Mouse (Mus musculus) hindbrain, embryonic 10.5 days (tissue): ENCODE results near the gene Rpl13a. TPM values are rescaled to one million over a fixed set of nuclear protein-coding genes. Genes with fewer than 3 reads are reported as not detected.

Experiments
- DNase-seq: peaks from one replicate; pipeline ENCODE4 v3.0.0-alpha.2; 2017; ENCODE audit warnings: low spot score
- H3K27ac ChIP-seq: fragments of 300-500 bp; sonication (generic); 2 replicates; pipeline ENCODE4 v1.5.1; 2016; ENCODE audit warnings: mild to moderate bottlenecking, moderate library complexity
- H3K27me3 ChIP-seq: fragments of 300-500 bp; sonication (generic); 2 replicates; pipeline ENCODE4 v1.6.1; 2016; ENCODE audit warnings: mild to moderate bottlenecking; ENCODE audit not compliant: poor library complexity, insufficient read depth, severe bottlenecking
- H3K36me3 ChIP-seq: fragments of 300-500 bp; sonication (generic); 2 replicates; pipeline ENCODE4 v1.6.1; 2016; ENCODE audit warnings: mild to moderate bottlenecking, moderate library complexity
- H3K4me1 ChIP-seq: fragments of 300-500 bp; sonication (generic); replicated peaks from 2 replicates; pipeline ENCODE4 v1.6.1; 2016; ENCODE audit warnings: mild to moderate bottlenecking
- H3K4me3 ChIP-seq: fragments of 300-500 bp; sonication (generic); 2 replicates; pipeline ENCODE4 v1.5.1; 2016; ENCODE audit warnings: mild to moderate bottlenecking, moderate library complexity
- H3K9me3 ChIP-seq: fragments of 300-500 bp; sonication (generic); 2 replicates; pipeline ENCODE4 v1.6.1; 2016; ENCODE audit warnings: mild to moderate bottlenecking, moderate library complexity
- WGBS: fragments of 180-500 bp; shearing (Covaris S2); methylation state at CpG from one replicate; pipeline ENCODE4 v1.1.7; 2016; 5-methylcytosine and 5-hydroxymethylcytosine counted together
- polyA plus RNA-seq: library from polyadenylated mRNA; unstranded; fragments of >200 nt; fragmentation: Nextera tagmentation; extraction: Ambion mirVana; gene quantifications from 2 replicates; pipeline ENCODE4 v1.2.1, GENCODE M21; 2016

Gene Rpl13a
- polyA plus RNA-seq, 1 experiment from 2014 or later, result 1,174 TPM

DNA sequence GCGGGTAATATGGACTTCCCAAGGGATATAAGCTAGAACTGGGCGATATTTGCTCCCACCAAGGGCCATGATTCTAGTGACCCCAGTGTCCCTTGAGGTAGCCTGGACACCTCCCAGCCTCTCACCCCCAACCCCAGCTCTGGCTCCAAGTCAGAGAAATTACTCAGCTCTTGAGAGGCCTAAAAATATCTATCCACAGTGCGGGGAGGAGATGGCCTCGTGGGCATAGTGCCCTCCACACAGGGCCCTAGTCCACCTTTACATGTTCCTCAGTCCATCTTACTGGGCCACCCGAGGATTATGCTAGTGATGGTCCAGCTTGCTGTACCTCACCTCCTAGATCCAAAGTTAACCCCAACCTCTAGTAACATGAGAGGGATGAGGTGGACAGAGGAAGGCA, 36.3 kb upstream of the Rpl13a start:
- 70% methylated on average over 5 of the region's 5 CpGs for WGBS
- Histone ChIP-seq H3K4me3 (no peak overlapping the region), H3K4me1 (peaks cover 44% of the 10 kb centered on the region), H3K9me3 (peaks cover 12% of the 10 kb centered on the region), H3K36me3 (peaks cover 14% of the 10 kb centered on the region), H3K27me3 (peaks cover 77% of the 10 kb centered on the region), H3K27ac (no peak overlapping the region)
- no peak for DNase-seq

DNA sequence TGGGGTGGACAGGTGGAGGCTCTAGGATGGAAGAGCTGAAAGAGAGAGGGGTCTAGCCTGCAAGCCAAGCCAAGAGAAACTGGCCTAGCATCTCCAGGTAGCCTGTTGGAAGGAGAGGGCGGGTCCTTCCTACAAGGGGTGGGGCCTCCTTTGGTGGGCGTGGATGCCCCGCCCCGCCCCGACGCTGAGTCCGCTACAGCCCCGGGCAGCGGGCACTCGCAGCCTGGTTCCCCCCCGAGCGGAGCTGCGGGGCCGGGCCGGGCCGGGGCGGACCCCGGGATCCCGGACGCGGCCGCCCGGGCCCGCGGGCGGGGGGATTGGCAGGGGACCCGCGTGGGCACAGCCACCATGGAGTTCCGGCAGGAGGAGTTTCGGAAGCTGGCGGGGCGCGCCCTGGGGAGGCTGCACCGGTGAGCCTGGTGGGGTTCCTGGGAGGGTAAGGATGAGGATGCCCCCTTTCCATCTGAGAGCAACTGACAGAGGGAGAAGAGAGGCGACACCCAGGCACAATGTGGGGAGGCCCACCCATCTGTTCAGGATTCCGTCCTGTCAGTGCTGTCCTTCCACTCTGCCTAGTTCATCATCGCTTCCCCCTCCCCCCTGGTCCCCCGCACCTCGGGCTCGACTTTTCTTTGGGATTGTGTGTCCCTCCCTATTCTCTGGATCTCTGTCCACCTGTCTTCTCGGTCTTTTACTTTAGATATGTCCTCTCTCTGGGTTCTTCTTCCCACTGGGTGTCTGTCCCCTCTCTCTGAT, 35.4 kb upstream of the Rpl13a start, which contains the start of gene Slc17a7:
Gene Slc17a7 (plus strand): TSS at position 215 of the 756 bp plus-strand sequence.
- Histone ChIP-seq H3K9me3 (peaks cover 3% of the 10 kb centered on the region), H3K27ac (peak within 1 kb of the TSS; percentile 53; the same call in 1 of the 2 replicates), H3K36me3 (peaks cover 23% of the 10 kb centered on the region), H3K4me3 (peak within 1 kb of the TSS; percentile 52), H3K4me1 (peaks cover 44% of the 10 kb centered on the region), H3K27me3 (peaks cover 67% of the 10 kb centered on the region)
- no peak for DNase-seq
- 1% methylated on average over 41 of the region's 41 CpGs for WGBS

DNA sequence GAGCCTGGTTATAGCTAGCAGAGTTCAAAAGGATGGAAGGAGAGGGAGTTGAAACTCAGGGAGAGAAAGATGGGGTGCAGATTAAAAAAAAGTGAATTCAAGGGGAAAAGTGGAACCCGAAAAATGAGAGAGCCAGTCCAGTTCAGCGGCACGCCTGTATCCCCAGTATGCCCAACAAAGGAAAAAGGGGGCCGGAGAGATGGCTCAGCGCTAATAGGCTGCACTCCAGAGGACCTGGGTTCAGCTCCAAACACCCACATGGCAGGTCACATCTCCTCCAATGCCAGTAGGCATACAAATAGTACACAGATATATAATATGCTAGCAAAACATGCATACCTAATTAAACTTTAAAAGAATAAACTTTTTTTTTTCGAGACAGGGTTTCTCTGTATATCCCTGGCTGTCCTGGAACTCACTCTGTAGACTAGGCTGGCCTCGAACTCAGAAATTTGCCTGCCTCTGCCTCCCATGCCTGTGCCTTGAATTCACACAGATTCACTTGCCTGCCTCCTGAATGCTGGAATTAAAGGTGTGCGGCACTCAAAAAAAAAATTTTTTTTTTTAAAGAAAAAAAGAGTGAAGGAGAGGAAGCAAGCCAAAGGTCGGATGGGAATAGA, 34.5 kb upstream of the Rpl13a start:
- 73% methylated on average over 9 of the region's 9 CpGs for WGBS
- Histone ChIP-seq H3K9me3 (no peaks in the 10 kb centered on the region), H3K27ac (no peak overlapping the region), H3K36me3 (peaks cover 31% of the 10 kb centered on the region), H3K4me3 (peak overlapping the region; percentile 52; the same call in 1 of the 2 replicates), H3K27me3 (peaks cover 59% of the 10 kb centered on the region), H3K4me1 (peaks cover 36% of the 10 kb centered on the region)
- no peak for DNase-seq

DNA sequence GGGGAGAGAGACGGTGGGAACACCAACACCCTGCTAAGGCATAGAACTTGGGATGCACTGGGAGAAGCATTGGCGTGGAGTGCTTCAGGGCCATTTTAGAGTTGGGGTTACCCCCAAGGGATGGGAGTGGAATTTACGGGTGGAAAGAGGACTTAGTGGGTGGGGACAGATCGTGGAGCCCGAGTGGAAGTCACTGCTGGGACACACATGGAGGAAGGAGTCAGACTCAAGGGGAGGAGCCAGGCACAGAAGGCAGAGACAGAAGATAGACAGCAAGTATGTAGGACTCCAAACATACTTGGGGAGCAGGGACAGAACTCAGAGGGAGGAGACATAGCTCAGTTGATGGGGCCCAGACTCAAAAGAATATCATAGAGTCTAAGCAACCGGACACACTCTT, 34.0 kb upstream of the Rpl13a start:
- Histone ChIP-seq H3K36me3 (peaks cover 36% of the 10 kb centered on the region), H3K4me1 (peaks cover 31% of the 10 kb centered on the region), H3K27ac (peak overlapping the region; percentile 66; the same call in 1 of the 2 replicates), H3K9me3 (no peaks in the 10 kb centered on the region), H3K4me3 (peak overlapping the region; percentile 52), H3K27me3 (peaks cover 54% of the 10 kb centered on the region)
- no peak for DNase-seq
- 27% methylated on average over 6 of the region's 6 CpGs for WGBS

DNA sequence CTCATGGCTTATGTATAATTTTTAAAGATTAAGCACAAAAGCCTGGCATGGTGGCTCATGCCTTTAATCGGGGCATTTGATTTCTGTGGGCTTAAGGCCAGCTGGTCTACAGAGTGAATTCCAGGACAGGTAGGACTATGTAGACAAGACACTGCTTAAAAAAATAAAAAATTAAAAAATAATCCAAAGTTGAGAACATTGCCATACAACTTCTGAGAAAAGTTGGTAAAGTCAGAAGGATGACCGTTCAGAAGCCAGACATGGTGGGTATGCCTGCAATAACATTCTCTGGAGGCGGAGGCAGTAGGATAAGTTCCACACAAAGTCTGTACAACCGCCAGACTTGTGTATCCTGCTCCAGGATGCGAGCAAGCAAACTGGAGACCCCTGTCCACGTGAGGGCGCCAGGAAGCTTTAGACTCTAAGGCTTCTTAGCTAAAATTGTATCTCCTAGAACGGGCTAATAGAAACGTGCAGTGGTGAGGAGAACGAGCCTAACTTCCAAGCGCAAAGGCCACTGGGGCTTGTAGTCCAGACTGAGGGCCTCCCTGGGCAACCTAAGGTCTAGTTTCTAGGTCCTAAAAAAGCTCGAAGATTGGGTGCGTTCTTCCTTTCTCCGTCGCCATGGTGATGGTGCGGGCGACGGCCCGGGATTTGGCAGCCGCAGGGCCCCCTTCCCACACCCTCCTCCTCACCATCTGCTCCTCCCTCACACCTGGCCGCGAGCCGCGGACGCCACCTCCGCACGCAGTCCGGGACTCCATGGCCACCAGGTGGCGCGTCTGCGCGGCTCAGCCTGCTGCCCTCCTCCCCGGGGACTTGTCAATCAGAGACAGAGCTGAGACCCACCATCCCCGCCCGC, 33.3 kb upstream of the Rpl13a start:
- WGBS, result 5% methylated on average over 35 of the region's 35 CpGs

DNA sequence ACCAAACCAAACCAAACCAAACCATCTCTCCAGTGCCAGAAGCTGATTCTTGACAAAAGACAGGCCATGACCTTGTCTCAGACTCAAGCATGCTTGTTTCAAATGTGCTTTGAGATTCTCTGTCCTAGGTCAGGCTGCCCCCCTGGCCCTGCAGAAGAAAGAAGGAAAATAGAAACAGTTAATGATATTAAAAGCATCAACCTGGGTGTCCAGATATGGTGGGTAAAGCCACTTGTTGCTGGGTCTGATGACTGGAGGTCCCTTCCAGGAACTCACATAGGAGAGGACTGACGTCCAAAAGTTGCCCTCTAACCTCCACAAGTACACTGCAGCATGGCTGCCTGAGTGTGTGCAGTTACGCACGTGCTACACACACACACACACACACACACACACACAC, 32.3 kb upstream of the Rpl13a start:
- H3K4me3 ChIP-seq, result no peak overlapping the region
- no peak overlapping the region for H3K27ac ChIP-seq
- peaks cover 37% of the 10 kb centered on the region for H3K27me3 ChIP-seq
- no peaks in the 10 kb centered on the region for H3K9me3 ChIP-seq
- no peak for DNase-seq
- 94% methylated on average over 3 of the region's 3 CpGs for WGBS
- peaks cover 46% of the 10 kb centered on the region for H3K36me3 ChIP-seq
- peaks cover 25% of the 10 kb centered on the region for H3K4me1 ChIP-seq

More for the DNA sequence above, 33.3 kb upstream of the Rpl13a start:
- H3K27ac ChIP-seq, result peak overlapping the region; percentile 66
- H3K36me3 ChIP-seq, result peaks cover 42% of the 10 kb centered on the region
- peaks cover 47% of the 10 kb centered on the region for H3K27me3 ChIP-seq
- H3K4me3 ChIP-seq, result peak overlapping the region; percentile 52
- H3K4me1 ChIP-seq, result peaks cover 25% of the 10 kb centered on the region
- peak; percentile 88 for DNase-seq
- no peaks in the 10 kb centered on the region for H3K9me3 ChIP-seq

DNA sequence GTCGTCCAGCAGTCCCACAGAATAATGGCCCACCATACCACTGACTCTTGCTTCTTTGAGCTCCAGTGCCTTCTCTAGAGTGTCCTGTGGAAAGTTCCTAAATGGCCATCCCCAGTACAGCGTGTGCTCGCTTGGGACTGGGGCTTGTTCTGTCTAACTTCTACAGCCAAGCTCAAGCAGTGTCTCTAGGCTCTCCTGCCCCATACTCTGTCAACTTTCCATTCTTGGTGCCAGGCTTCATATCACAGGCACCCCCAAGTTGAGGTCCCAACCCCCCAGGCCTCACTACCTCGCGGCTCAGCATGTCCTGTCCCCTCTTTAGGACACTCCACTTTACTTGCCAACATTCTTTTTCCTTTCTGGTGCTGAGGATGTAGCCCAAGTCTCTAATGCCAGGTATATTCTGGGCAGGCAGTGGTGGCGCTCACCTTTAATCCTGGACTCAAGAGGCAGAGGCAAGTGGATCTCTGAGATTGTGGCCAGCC, 31.8 kb upstream of the Rpl13a start:
- H3K4me3 ChIP-seq, result no peak overlapping the region
- H3K27ac ChIP-seq, result no peak overlapping the region
- H3K36me3 ChIP-seq, result peaks cover 46% of the 10 kb centered on the region
- peaks cover 29% of the 10 kb centered on the region for H3K4me1 ChIP-seq
- WGBS, result 92% methylated on average over 6 of the region's 6 CpGs
- H3K27me3 ChIP-seq, result peaks cover 32% of the 10 kb centered on the region
- H3K9me3 ChIP-seq, result no peaks in the 10 kb centered on the region
- no peak for DNase-seq

DNA sequence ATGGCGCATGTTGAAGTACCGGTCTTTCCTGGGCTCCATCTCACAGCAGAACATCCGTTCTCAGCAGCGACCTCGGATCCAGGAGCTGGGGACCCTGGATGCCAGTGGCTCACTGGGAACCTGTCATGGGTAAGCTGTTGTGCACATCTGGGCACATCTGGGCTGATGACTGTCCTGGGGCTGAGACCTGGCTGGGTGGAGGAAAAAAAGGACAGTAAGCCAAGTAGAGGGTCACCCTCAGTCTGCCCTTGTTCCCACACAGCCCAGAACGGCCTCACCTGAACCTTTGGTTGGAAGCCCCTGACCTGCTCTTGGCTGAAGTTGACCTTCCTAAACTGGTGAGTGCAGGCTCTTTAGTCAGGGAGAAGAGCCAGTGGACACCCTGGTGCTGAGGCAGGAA, 30.4 kb upstream of the Rpl13a start:
- Histone ChIP-seq H3K4me1 (peaks cover 31% of the 10 kb centered on the region), H3K36me3 (peaks cover 46% of the 10 kb centered on the region), H3K9me3 (no peaks in the 10 kb centered on the region), H3K27me3 (peaks cover 18% of the 10 kb centered on the region), H3K27ac (no peak overlapping the region), H3K4me3 (no peak overlapping the region)
- DNase-seq, result no peak
- 91% methylated on average over 6 of the region's 6 CpGs for WGBS

DNA sequence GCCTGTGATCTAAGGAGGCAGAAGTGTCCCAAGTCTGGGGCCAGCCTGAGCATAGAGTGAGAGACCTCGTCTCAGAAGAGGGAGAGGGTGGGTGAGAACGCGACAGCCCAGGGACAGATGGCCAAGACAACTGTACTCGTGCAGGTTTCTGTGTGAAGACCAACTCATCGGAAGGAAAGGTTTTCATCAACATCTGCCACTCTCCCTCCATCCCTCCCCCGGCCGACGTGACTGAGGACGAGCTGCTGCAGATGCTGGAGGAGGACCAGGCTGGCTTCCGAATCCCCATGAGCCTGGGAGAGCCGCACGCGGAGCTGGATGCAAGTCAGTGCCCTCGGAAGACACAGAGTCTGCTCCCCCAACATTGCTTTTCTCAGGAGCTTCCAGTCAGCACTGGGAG, 28.9 kb upstream of the Rpl13a start:
- Histone ChIP-seq H3K4me3 (no peak overlapping the region), H3K9me3 (no peaks in the 10 kb centered on the region), H3K27me3 (peaks cover 3% of the 10 kb centered on the region), H3K4me1 (peaks cover 29% of the 10 kb centered on the region), H3K27ac (no peak overlapping the region), H3K36me3 (peaks cover 46% of the 10 kb centered on the region)
- no peak for DNase-seq
- WGBS, result 90% methylated on average over 14 of the region's 14 CpGs

DNA sequence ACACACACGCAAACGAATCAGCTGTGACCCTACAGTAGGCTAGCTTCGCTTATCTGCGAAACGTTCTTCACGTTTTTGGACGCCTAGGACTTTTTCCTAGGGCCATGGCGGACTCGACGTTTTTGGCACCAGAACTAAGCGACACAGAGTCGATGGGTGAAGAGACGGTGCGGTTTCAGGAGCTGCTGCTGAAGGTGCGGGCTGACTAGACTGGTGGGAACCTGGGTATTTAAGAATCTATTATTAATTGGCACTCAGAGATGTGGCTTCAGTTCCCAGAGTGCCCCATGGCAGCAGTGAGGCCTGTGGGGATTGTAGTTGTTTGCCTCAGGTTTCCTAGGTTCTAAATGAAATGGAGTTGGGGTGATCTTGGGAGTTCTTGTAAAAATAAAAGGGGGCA, 27.6 kb upstream of the Rpl13a start:
- H3K27ac ChIP-seq, result no peak overlapping the region
- 95% methylated on average over 15 of the region's 15 CpGs for WGBS
- no peak for DNase-seq
- H3K4me3 ChIP-seq, result no peak overlapping the region
- H3K4me1 ChIP-seq, result peaks cover 20% of the 10 kb centered on the region
- no peaks in the 10 kb centered on the region for H3K9me3 ChIP-seq
- peaks cover 46% of the 10 kb centered on the region for H3K36me3 ChIP-seq
- H3K27me3 ChIP-seq, result no peaks in the 10 kb centered on the region

DNA sequence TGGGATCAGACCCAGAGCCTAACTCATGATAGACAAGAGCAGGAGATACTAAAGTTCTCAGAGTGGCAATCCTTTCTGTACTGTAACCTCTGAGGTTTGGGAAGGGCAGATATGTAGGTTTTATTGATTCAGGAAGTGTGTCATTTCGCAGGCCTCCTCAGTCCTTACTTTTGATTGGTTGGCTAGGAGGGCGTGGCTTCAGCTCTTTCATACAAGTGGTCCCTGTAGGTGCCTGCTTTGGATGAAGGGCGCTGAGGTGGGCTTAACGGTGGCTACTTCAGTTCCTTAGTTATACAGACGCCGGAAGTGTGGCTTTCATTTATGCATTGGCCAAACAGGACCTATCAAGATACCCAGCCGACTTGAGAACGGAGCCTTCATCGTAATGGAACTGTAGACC, 27.0 kb upstream of the Rpl13a start:
- no peak for DNase-seq
- no peak overlapping the region for H3K27ac ChIP-seq
- 84% methylated on average over 9 of the region's 9 CpGs for WGBS
- H3K9me3 ChIP-seq, result no peaks in the 10 kb centered on the region
- H3K4me1 ChIP-seq, result peaks cover 26% of the 10 kb centered on the region
- H3K27me3 ChIP-seq, result no peaks in the 10 kb centered on the region
- H3K36me3 ChIP-seq, result peaks cover 40% of the 10 kb centered on the region
- H3K4me3 ChIP-seq, result no peak overlapping the region

DNA sequence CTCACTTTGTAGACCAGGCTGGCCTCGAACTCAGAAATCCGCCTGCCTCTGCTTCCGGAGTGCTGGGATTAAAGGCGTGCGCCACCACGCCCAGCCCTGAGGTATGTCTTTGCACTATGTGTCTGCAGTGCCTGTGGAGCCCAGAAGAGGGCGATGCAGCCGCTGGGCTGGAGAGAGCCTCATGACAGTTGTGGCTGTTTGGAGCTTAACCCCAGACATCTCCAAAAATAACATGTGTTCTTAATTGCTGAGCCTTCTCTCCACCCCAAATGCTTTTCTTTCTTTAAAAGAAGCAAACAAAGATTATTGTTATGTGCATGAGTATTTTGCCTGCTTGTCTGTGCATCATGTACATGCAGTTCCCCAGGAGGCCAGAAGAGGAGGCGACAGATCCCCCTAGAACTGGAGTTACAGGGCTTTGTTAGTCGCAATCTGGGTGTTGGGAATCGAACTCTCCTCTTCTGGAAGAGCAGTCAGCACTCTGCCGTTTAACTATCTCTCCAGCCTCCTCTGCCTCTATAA, 26.5 kb upstream of the Rpl13a start:
- no peak for DNase-seq
- Histone ChIP-seq H3K36me3 (peaks cover 35% of the 10 kb centered on the region), H3K4me1 (peaks cover 32% of the 10 kb centered on the region), H3K27ac (peak overlapping the region; percentile 96), H3K4me3 (peak overlapping the region; percentile 65), H3K27me3 (no peaks in the 10 kb centered on the region), H3K9me3 (no peaks in the 10 kb centered on the region)
- WGBS, result 79% methylated on average over 12 of the region's 12 CpGs
